Mouse (Mus musculus) intestine, postnatal 0 days (tissue): ENCODE results near the gene Hist2h2ab. TPM values are rescaled to one million over a fixed set of nuclear protein-coding genes. Genes with fewer than 3 reads are reported as not detected.
"Not testable (repeated sequence)": the region's sequence is repeated elsewhere in the genome, so short reads cannot be mapped to it uniquely, and the experiment has no call there.

Experiments
- ATAC-seq: fragments of 200-750 bp; cut with Nextera tagmentation; 2 replicates; pipeline ENCODE4 v1.8.0; 2017; ENCODE audit warnings: mild to moderate bottlenecking, moderate TSS enrichment, moderate library complexity
- H3K27ac ChIP-seq: fragments of 300-500 bp; sonication (generic); 2 replicates; pipeline ENCODE4 v1.5.1; 2014; ENCODE audit warnings: mild to moderate bottlenecking, low read depth, low read length, moderate library complexity
- H3K27me3 ChIP-seq: fragments of 300-500 bp; sonication (generic); replicated peaks from 2 replicates; pipeline ENCODE4 v1.6.1; 2014; ENCODE audit warnings: low read length, mixed read lengths; ENCODE audit not compliant: control insufficient read depth, insufficient read depth
- H3K36me3 ChIP-seq: fragments of 300-500 bp; sonication (generic); 2 replicates; pipeline ENCODE4 v1.6.1; 2014; ENCODE audit warnings: mild to moderate bottlenecking, moderate library complexity; ENCODE audit not compliant: control insufficient read depth, insufficient read depth
- H3K4me1 ChIP-seq: fragments of 300-500 bp; sonication (generic); replicated peaks from 2 replicates; pipeline ENCODE4 v1.6.1; 2014; ENCODE audit warnings: antibody characterized with exemption, low read length, mixed read lengths; ENCODE audit not compliant: control insufficient read depth, insufficient read depth
- H3K4me2 ChIP-seq: fragments of 300-500 bp; sonication (generic); replicated peaks from 2 replicates; pipeline ENCODE4 v1.6.1; 2014; ENCODE audit warnings: low read depth, mild to moderate bottlenecking, moderate library complexity
- H3K4me3 ChIP-seq: fragments of 300-500 bp; sonication (generic); 2 replicates; pipeline ENCODE4 v1.5.1; 2014; ENCODE audit warnings: low read depth, low read length
- H3K9ac ChIP-seq: fragments of 300-500 bp; sonication (generic); 2 replicates; pipeline ENCODE4 v1.6.1; 2014; ENCODE audit warnings: mild to moderate bottlenecking, low read depth, low read length
- H3K9me3 ChIP-seq: fragments of 300-500 bp; sonication (generic); 2 replicates; pipeline ENCODE4 v1.6.1; 2016; ENCODE audit warnings: mixed run types; ENCODE audit not compliant: control insufficient read depth
- CTCF ChIP-seq: sonication (generic); IDR thresholded peaks from 2 replicates; pipeline ENCODE4 v1.5.1; 2016; ENCODE audit warnings: low read depth, mild to moderate bottlenecking, control low read depth, antibody characterized with exemption, moderate library complexity
- WGBS: fragments of 180-500 bp; shearing (Covaris S2); extraction: QIAGEN DNeasy Blood & Tissue Kit; methylation state at CpG from one replicate; pipeline ENCODE4 v1.1.7; 2014; 5-methylcytosine and 5-hydroxymethylcytosine counted together
- polyA plus RNA-seq: library from polyadenylated mRNA; unstranded; fragments of >200 nt; fragmentation: Nextera tagmentation; extraction: Ambion mirVana; gene quantifications from 2 replicates; pipeline ENCODE4 v1.2.1, GENCODE M21; 2015

The Hist2h2ab gene
- polyA plus RNA-seq, 1 experiment from 2014 or later: not detected

- no peak overlapping the region for H3K4me2 ChIP-seq
- H3K4me3 ChIP-seq: no peak overlapping the region
- no peaks in the 10 kb centered on the region for H3K36me3 ChIP-seq
- no peak overlapping the region for H3K9ac ChIP-seq
- WGBS: 28% methylated on average over 15 of the region's 15 CpGs
- H3K27me3 ChIP-seq: 0 out of 2 replicates have a peak, but pooled peaks cover 3% of the 10 kb centered on the region
- no peak overlapping the region for H3K27ac ChIP-seq
- no peaks in the 10 kb centered on the region for H3K4me1 ChIP-seq
- ATAC-seq: no peak
- no peaks in the 10 kb centered on the region for H3K9me3 ChIP-seq
- TF ChIP-seq CTCF: peak; percentile 61
Measured at GRCm38 (mm10) chr3:96209242-96209641, 10.4 kb upstream of the Hist2h2ab start.

DNA sequence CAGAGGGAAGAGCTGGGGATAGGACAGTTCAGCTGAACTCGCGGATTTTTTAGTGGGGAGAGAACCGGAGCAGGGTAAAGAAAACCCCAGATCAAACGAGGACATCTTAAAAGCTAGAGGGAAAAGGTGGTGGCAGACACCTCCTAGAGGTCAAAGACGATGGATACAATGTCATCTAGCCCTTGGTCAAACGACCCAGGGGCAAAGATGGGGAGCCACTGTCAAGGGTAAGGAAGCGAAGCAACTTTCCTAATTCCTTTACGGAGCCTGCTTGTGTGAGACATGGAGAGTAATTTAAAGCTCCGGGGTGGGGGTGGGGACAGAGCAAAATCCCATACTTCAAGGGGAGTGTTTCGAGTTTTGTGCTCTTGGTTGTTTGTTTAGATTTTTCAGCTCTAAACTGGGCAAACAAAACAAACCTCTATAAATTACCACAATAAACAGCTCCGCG is 449 bp upstream of the Hist2h2ab start:
- Histone ChIP-seq H3K9me3 (no peaks in the 10 kb centered on the region), H3K27me3 (no peaks in the 10 kb centered on the region), H3K27ac (peak overlapping the region; percentile 92), H3K9ac (peak overlapping the region; percentile 35), H3K4me2 (peak overlapping the region; percentile 76), H3K4me3 (peak overlapping the region; percentile 59), H3K4me1 (peaks cover 1% of the 10 kb centered on the region; the same call in 1 of the 2 replicates), H3K36me3 (no peaks in the 10 kb centered on the region)
- peak; percentile 5; the same call in 1 of the 2 replicates for ATAC-seq
- WGBS: 0% methylated on average over 12 of the region's 12 CpGs
- TF ChIP-seq CTCF: peak; percentile 59

GRCm38 (mm10) chr3:96220131-96220764 is 583 bp downstream of the Hist2h2ab start:
- peak overlapping the region; percentile 70 for H3K9ac ChIP-seq
- ATAC-seq: peak; percentile 4; the same call in 1 of the 2 replicates
- peak overlapping the region; percentile 59 for H3K4me3 ChIP-seq
- H3K36me3 ChIP-seq, H3K9me3 ChIP-seq, H3K4me1 ChIP-seq, H3K27me3 ChIP-seq: not testable (repeated sequence)
- H3K4me2 ChIP-seq: peak overlapping the region; percentile 76
- peak overlapping the region; percentile 92 for H3K27ac ChIP-seq
- under 1% methylated on average over 38 of the region's 47 CpGs for WGBS

DNA sequence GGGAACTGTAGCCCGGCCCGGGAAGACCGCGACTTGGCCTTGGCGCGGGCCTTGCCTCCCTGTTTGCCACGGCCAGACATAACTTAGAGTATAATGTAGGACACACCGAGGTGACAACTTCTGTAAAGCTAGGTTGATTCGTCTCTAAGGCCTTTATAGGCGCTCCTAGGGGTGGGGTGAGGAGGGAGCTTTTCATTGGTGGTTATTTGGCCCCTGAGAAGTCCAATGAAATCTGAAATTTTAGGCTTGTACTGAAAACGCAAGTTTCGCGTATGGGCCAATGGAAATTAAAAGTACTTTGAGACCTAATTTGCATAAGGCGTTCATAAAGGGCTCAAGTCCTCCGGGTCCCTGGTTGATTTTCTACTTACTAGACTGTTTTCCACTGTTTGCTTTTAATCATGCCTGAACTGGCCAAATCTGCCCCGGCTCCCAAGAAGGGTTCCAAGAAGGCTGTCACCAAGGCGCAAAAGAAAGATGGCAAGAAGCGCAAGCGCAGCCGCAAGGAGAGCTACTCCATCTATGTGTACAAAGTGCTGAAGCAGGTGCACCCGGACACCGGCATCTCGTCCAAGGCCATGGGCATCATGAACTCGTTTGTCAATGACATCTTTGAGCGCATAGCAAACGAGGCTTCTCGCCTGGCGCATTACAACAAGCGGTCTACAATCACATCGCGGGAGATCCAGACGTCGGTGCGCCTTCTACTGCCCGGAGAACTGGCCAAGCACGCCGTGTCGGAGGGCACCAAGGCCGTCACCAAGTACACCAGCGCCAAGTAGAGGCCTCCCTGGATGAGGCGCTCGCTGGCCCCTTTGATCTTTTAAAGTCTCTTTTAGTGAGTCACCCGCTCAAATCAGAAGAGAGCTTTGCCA is 1.3 kb downstream of the Hist2h2ab start, which contains the start of the genes Hist2h2ac and Hist2h2be:
Hist2h2ac (minus strand) TSS at position 116 of the 875 bp plus-strand sequence.
Hist2h2be (plus strand) TSS at position 355 of the 875 bp plus-strand sequence.
- peak within 1 kb of the TSS; percentile 59 for H3K4me3 ChIP-seq

GRCm38 (mm10) chr3:96221640-96222038 is 2.0 kb downstream of the Hist2h2ab start:
- H3K27me3 ChIP-seq: no peaks in the 10 kb centered on the region
- H3K27ac ChIP-seq: peak overlapping the region; percentile 92
- ATAC-seq: no peak
- H3K4me1 ChIP-seq: peaks cover 3% of the 10 kb centered on the region; the same call in 1 of the 2 replicates
- peak overlapping the region; percentile 76 for H3K4me2 ChIP-seq
- no peak for TF ChIP-seq CTCF
- H3K36me3 ChIP-seq: no peaks in the 10 kb centered on the region
- H3K9ac ChIP-seq: peak overlapping the region; percentile 26; the same call in 1 of the 2 replicates
- no peaks in the 10 kb centered on the region for H3K9me3 ChIP-seq
- H3K4me3 ChIP-seq: peak overlapping the region; percentile 59
- WGBS: 12% methylated on average over 9 of the region's 9 CpGs

More for the DNA sequence above, 1.3 kb downstream of the Hist2h2ab start, which contains the start of the genes Hist2h2ac and Hist2h2be:
- WGBS: under 1% methylated on average over 43 of the region's 43 CpGs
- H3K27ac ChIP-seq: peak within 1 kb of the TSS; percentile 92
- H3K9me3 ChIP-seq: no peaks in the 10 kb centered on the region
- peaks cover 3% of the 10 kb centered on the region; the same call in 1 of the 2 replicates for H3K4me1 ChIP-seq
- H3K27me3 ChIP-seq: no peaks in the 10 kb centered on the region
- peak within 1 kb of the TSS; percentile 70 for H3K9ac ChIP-seq
- no peak; the same call in 1 of the 2 replicates for TF ChIP-seq CTCF
- peak; percentile 83 for ATAC-seq
- H3K4me2 ChIP-seq: peak within 1 kb of the TSS; percentile 76
- no peaks in the 10 kb centered on the region for H3K36me3 ChIP-seq

DNA sequence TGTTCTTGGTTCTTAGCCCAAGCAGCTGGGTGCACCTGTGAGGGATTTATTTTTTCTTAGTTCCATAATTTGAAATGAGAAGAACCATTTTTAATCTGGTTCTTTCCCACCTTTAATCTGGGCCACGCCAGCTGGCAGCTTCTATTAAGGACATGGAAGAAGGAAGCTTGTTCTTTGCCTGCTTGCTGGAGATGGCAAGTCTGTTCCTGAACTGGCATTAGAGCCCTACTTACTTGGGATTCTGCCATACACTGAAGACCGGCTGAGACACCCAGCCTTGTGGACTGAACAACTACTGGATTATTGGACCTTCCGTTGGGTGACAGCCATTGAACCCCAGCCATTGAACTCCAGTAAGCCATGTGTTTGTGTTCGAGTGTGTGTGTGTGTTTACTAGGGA is 3.1 kb downstream of the Hist2h2ab start:
- Histone ChIP-seq H3K9ac (no peak overlapping the region), H3K9me3 (no peaks in the 10 kb centered on the region), H3K4me1 (peaks cover 3% of the 10 kb centered on the region; the same call in 1 of the 2 replicates), H3K4me2 (no peak overlapping the region; the same call in 1 of the 2 replicates), H3K27ac (no peak overlapping the region), H3K4me3 (no peak overlapping the region), H3K27me3 (no peaks in the 10 kb centered on the region), H3K36me3 (no peaks in the 10 kb centered on the region)
- 91% methylated on average over 4 of the region's 4 CpGs for WGBS
- ATAC-seq: no peak
- TF ChIP-seq CTCF: no peak
